Mouse (Mus musculus) Patski (cell line): ENCODE measurements around the gene Lipa. TPM values are rescaled to one million over a fixed set of nuclear protein-coding genes. Genes with fewer than 3 reads are reported as not detected.

Experiments used
- ATAC-seq: fragments of 100-300 bp; one replicate; pipeline ENCODE4 v1.8.0; 2021
- CTCF ChIA-PET: fragments of 350-600 bp; sonication (Branson Sonifier 250); formaldehyde crosslinking; loops from one replicate; lab custom pipeline; 2022; ENCODE audit warnings: inconsistent platforms; lab: Charles Lee
- POLR2A ChIA-PET: fragments of 350-600 bp; sonication (Branson Sonifier 250); formaldehyde crosslinking; loops from one replicate; lab custom pipeline; 2022; ENCODE audit warnings: antibody characterized with exemption, inconsistent platforms; lab: Charles Lee
- DNase-seq: peaks from one replicate; pipeline ENCODE4 v3.0.0-alpha.2; 2011; ENCODE audit warnings: low read depth, low spot score
- H3K27me3 ChIP-seq: fragments of 371-371 bp; one replicate; pipeline ENCODE4 v1.5.1; 2021
- CTCF ChIP-seq: fragments of 100-300 bp; IDR thresholded peaks from one replicate; pipeline ENCODE4 v1.5.1; 2021
- in situ Hi-C: fragments of 300-500 bp; cut with MboI; formaldehyde crosslinking; loops from 3 replicates; pipeline ENCODE4 v1.11.1; 2018; ENCODE audit warnings: low pct_unique_long_range_greater_than_20kb, mixed read lengths
- polyA plus RNA-seq: library from polyadenylated mRNA; unstranded; gene quantifications from one replicate; pipeline ENCODE4 v1.2.3, GENCODE M21; 2021

Gene Lipa
- polyA plus RNA-seq, 1 experiment from 2014 or later, result 85.1 TPM

DNA sequence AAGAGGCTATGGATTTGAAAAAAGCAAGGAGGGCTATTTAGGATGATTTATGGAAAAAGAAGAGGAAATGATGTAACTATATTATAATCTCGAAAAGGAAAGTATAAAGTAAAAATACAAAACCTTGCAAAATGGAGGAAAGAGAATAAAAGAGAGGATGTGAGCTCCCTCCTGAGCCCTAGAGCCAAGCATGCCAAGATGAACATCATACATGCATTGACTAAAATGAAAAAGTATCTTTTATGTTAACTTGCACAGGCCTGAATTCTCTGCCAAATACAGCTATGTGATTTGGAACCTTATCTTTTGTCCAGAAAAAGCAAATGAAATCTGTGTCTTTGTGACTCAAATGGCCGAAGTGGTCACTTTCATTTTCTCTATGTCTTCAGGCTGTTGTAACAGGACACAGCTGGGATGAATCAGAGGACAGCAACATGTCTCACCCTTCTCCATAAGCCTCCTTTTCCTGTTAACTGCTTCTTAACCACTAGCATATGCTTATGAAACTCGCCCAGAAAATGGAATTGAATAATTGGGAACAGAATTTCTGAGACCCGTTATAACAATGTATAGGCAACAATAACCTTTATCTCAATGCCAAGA, 81.8 kb downstream of the Lipa start:
- in situ Hi-C loops, result no loop called here
- peak; percentile 76 for ATAC-seq
- DNase-seq, result no peak
- ChIA-PET CTCF (interaction anchor here (1.1 to 1.5 kb wide), 2 partner anchors 11 to 18 kb away, joined by 3 read pairs; no protein-coding TSS in a partner anchor), POLR2A (no interaction called here)
- H3K27me3 ChIP-seq, result no peaks in the 10 kb centered on the region
- no peak for TF ChIP-seq CTCF

- no peak for TF ChIP-seq CTCF
- ATAC-seq (no peak), DNase-seq (no peak)
- in situ Hi-C loops, result no loop called here
- no peaks in the 10 kb centered on the region for H3K27me3 ChIP-seq
- ChIA-PET CTCF (interaction anchor here (1.1 to 1.5 kb wide), 2 partner anchors 10 to 19 kb away, joined by 3 read pairs; no protein-coding TSS in a partner anchor), POLR2A (no interaction called here)
Observed at GRCm38 (mm10) chr19:34444785-34445184, 82.5 kb downstream of the Lipa start.

Other genes with a start within 250 kb of the Lipa start
- 21.0 TPM for gene Fas, start 236.8 kb downstream of the Lipa start, polyA plus RNA-seq
- gene Ch25h, start 52.3 kb downstream of the Lipa start, polyA plus RNA-seq, result not detected
- 26.0 TPM for gene Ifit2, start 23.2 kb upstream of the Lipa start, polyA plus RNA-seq
- gene Ifit3, start 56.1 kb upstream of the Lipa start, polyA plus RNA-seq, result 29.7 TPM
- gene Ifit1bl1, start 74.5 kb upstream of the Lipa start, polyA plus RNA-seq, result 0.41 TPM
- 9.5 TPM for gene Ifit3b, start 80.5 kb upstream of the Lipa start, polyA plus RNA-seq
- 0.24 TPM for gene Ifit1bl2, start 113.3 kb upstream of the Lipa start, polyA plus RNA-seq
- 2.3 TPM for gene Ifit1, start 113.4 kb upstream of the Lipa start, polyA plus RNA-seq
- gene Slc16a12, start 219.8 kb upstream of the Lipa start, polyA plus RNA-seq, result 0.19 TPM